Mouse (Mus musculus) thymus, postnatal 36 days (tissue): Measurements from ENCODE around the gene Vmn1r191.
"Not testable (repeated sequence)": the region's sequence is repeated elsewhere in the genome, so short reads cannot be mapped to it uniquely, and the experiment has no call there.

Experiments used
- DNase-seq, 2 experiments: peaks; one replicate each; pipeline ENCODE4 v3.0.0; 2022; ENCODE audit warnings: mixed read lengths in 2 of 2

The Vmn1r191 gene

GRCm38 (mm10) chr13:22183869-22184268, at the start of gene Vmn1r191:
Gene Vmn1r191, minus strand, starts transcription at chr13:22183969.
- DNase-seq = no peak

GRCm38 (mm10) chr13:22223060-22223459, 39.3 kb upstream of the Vmn1r191 start, which contains the start of gene Vmn1r193:
Gene Vmn1r193, minus strand, starts transcription at chr13:22223160.
- DNase-seq = not testable (repeated sequence)

DNA sequence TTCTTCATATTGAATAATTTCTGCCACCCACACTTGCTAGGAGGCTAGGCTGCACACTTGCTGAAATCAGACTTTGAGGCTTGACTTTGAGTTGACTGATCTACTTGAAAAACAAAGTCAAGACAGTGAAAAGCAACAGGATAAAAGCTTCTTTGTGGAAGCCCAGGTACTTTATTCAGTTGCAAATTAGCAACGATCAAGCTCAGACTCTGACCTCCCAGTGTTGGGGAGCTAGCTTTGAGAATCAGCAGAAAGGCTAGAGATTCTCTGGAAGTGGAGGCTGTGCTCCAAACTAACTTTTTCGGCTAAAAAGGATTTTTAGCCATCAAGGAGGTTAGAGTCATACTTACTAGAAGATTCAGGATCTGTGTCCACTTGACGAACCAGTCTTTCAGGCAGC, 9.0 kb upstream of the Vmn1r191 start:
- DNase-seq = not testable (repeated sequence)

- DNase-seq = no peak
Measured at GRCm38 (mm10) chr13:22191041-22191440, 7.3 kb upstream of the Vmn1r191 start, which contains the start of gene Vmn1r192. Gene Vmn1r192, minus strand, starts transcription at chr13:22191141.

DNA sequence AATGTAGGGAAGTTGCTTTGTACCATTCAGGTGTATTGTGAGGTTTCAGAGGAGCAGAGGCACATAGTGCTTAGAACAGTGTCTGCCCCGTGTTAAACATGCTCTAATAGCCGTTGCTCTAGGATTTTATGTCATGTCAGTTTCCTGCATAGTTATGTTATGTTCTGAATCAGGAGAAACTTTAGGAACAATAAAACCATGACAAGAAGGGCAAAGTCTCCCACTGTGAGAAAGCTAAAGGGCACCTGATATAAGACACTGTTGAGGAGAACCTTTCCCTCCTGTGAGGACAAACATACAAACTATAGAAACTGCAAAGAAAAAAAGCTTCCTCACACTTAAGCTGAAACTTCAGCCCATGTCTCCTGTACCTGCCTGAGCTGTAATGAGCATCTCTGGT, 6.6 kb upstream of the Vmn1r191 start:
- no peak for DNase-seq

DNA sequence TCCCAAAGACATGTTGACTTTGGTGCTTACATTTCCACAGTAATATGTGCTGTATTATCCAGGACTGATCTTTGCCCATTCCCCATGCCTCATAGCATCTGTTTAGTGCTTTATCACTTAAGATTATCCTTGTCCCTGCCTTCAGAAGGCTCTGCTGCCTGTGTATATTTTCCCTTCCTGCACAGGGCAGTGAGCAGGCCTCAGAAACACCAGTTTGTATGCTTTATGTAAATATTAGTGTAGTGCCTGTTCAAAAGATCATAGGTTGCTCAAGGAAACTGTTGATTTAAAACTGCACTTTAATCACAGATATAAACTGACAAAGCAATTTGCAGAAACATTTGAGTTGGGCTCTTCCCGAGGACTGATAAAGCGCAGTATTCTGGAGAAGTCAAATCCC, 5.5 kb upstream of the Vmn1r191 start:
- no peak for DNase-seq

DNA sequence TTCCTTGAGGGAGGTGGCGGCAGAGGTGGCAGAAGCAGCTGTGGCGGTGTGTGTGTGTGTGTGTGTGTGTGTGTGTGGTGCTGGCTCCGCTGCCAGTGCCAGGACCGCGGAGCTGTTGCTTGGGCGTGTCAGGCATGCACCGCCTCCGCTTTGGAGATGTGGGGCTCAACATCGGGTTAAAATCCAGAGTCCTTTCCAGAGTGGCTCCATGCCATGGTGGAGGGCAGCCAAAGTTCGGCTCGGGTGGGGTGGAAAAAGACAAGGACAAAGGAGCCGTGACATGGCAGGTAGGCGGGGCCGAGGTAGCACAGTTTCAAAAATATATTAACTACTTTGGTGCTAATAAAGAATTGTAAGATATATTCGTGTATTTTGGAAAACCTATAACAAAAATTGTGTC, 15.4 kb downstream of the Vmn1r191 start:
- DNase-seq = no peak

DNA sequence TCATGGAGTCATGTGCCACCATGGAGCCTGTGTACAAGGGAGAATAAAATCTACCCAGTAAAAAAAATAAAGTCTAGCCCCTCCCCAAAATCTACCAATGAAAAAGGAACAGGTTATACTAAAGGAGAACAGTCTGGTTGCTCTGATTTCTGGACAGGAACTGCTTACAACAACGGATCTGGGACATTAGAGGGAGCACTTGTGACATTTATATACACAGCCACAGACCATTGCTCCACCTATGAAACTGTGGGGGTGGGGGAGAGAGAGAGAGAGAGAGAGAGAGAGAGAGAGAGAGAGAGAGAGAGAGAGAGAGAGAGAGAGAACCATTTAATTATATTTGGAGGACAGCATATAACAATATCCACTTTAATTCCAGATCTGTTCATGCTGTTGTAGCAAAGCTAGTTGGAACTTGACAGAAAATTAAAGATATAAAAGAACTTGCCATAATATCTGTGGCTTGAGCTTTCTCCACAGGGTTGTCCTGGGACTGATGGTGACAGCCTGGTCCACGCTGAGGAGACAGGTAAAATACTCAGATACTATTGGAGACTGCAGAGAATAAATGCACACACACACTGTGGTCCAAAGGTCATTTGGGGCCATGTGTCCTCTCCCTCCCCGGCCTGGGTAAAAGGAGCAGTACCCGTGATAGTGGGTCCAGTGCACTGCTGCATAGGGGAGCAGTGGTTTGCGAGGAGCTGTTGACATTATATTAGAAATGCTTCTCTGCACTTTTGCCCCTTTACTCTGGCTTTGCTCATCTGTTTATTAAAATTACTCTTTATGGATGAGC, 47.1 kb downstream of the Vmn1r191 start:
- DNase-seq = not testable (repeated sequence)
